Mouse (Mus musculus): ENCODE data around the gene Gm49394.

Gene Gm49394

GRCm38 (mm10) chr7:142669751-142670625 is at the start of gene Gm49394:
Gene Gm49394 (minus strand): TSS chr7:142669942.
- DNase-seq (ENCODE audit: low spot score) = no peak

GRCm38 (mm10) chr7:142714783-142715498 is 45.2 kb upstream of the Gm49394 start:
- DNase-seq (ENCODE audit: low spot score) = peak; percentile 32

GRCm38 (mm10) chr7:142706873-142707272 is 37.1 kb upstream of the Gm49394 start:
- no peak for DNase-seq (ENCODE audit: low spot score)

DNA sequence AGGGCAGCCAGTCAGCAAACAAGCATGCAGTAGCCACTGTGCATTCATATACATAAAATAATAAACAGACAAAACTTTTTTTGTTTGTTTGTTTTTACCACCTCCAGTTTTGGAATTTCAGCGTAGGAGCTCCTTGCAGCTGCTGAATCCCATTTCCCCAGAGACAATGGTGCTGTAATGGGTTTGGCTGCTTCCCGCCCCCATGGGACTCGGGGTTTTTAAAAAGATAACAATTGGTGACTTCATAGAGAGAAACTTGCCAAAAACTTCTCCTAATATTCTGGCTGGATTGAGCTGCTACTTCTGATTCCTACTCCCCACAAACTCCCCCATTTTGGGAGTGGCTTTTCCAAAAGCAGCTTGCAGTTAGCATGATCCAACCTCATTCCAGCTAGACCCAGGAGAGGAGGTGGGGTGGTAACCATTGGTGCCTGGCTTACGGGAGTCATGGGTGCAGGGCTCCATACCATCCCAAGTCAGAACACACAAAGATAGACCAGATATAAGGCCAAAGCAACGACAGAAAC is 29.7 kb upstream of the Gm49394 start:
- no peak for DNase-seq (ENCODE audit: low spot score)

GRCm38 (mm10) chr7:142678611-142679010 is 8.9 kb upstream of the Gm49394 start:
- DNase-seq (ENCODE audit: low spot score) = no peak

- peak; percentile 81 for DNase-seq (ENCODE audit: low spot score)
Observed at GRCm38 (mm10) chr7:142675644-142676043, 5.9 kb upstream of the Gm49394 start.

DNA sequence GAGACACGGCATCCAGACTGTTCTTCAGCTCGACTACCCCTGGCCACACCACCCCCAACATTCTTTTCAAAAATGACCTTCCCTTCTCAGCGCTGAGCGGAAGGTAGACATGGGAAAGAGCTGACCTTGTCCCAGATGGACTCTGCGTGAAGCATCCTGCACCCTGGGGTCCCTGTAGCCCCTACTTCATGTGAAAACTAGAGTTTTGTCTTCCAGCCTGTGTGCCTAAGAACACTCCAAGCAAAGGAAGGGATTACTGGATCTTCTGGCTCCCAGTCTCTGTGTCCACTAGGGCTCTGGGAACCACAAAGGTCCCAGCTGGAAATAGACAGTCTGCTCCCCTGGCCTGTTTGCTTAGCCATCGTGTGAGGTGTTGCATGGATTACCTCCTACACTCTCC is 5.4 kb upstream of the Gm49394 start:
- no peak for DNase-seq (ENCODE audit: low spot score)

- DNase-seq (ENCODE audit: low spot score) = peak; percentile 66
Observed at GRCm38 (mm10) chr7:142672120-142672519, 2.4 kb upstream of the Gm49394 start.

DNA sequence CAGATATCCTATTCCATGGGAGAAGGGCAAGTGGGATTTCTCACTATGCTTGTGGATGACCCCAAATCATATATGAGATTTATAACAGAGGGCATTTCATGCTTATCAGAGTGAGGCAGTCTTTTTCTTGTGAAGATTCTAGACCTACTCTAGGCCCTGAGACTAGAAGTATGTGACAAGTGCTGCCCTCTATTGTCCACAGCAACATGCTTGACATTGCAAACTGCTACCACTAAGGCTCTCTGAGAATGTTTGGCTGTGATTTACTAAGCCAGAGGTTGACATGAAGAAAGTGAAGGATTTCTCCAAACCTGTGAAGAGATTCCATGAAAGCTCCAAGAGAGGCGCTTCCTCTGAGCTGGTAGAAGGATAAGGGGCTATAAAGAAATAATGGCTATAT is 1.3 kb upstream of the Gm49394 start:
- DNase-seq (ENCODE audit: low spot score) = no peak

- no peak for DNase-seq (ENCODE audit: low spot score)
Observed at GRCm38 (mm10) chr7:142668328-142668727, 1.4 kb downstream of the Gm49394 start.

DNA sequence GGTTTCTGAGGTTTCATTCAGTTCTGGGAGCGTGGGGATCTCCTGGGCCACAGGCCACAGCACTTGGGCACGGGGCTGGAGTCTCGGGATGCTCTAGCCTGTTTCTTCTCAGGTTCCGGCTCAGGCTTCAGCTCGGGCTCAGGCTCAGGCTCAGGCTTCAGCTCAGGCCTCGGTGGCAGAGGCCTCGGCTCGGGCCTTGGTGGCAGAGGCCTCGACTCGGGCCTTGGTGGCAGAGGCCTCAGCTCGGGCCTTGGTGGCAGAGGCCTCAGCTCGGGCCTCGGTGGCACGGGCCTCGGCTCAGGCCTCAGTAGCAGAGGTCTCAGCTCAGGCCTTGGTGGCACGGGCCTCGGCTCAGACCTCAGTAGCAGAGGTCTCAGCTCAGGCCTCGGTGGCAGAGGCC is 2.2 kb downstream of the Gm49394 start:
- no peak for DNase-seq (ENCODE audit: low spot score)

- no peak for DNase-seq (ENCODE audit: low spot score)
Observed at GRCm38 (mm10) chr7:142666659-142667058, 3.1 kb downstream of the Gm49394 start, which contains the start of gene Igf2. Gene Igf2 (minus strand): TSS chr7:142666816.

DNA sequence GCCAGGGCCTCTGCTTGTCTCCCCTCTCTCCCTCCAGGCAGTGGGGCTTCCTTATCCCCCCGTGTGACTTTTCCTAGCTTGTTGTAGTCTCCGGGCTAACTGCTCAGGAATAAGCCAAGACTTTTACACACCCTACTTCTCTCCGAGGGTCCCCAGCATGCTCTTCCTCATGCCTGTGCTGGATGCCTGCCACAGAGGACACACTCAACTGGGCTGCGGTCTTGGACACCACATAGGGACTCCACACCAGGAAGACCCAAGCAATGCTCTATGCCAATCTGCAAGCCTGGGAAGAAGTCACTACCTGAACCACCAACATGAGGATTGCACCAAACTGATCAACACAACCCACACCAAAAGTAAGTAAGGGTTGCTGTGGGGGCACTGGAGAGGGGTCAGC is 3.6 kb downstream of the Gm49394 start:
- DNase-seq (ENCODE audit: low spot score) = no peak

DNA sequence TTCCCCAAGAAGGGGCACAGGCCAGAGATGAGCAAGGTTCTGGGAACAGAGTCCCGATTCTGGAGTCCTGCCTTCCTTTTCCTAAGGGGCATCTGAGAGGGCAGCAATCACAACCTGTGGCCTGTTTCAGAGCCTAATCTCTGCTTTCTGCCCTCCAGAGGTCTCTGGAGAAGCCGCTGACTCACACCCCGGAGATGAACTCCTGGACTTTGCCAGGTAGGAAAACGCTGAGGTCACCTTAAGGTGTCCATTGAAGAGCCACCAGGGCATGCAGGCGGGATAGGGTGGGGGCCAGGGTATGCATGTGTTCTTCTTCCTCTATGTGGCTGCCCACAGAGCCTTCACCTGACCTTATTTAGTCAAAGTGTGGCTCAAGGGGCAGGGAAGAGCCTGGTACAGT is 4.4 kb downstream of the Gm49394 start:
- DNase-seq (ENCODE audit: low spot score) = no peak

GRCm38 (mm10) chr7:142664465-142665029 is 5.2 kb downstream of the Gm49394 start:
- no peak for DNase-seq (ENCODE audit: low spot score)

DNA sequence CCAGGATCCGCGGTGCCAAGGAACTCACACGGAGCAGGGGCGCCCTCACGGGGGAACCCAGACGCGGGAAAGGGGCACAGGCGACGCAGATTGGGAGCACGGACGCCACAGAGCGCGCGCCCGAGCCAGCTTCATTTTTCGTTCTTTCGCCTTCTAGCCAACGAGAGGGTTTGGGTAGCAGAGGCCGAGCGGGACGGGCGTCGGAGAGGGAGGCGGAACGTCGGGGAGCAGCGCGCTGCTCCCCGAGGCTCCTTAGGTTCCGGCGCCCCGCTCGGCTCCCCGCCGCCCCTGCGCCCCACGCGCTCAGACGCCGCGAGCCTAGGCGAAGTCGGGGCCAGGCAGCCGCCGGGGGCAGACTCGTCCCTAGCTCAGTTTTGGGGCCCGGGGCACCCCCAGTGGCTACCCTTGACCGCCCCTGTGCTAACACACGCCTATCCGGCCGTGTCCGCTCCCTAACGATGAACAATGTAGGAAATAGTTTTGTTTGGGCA is 5.8 kb downstream of the Gm49394 start:
- DNase-seq (ENCODE audit: low spot score) = no peak

DNA sequence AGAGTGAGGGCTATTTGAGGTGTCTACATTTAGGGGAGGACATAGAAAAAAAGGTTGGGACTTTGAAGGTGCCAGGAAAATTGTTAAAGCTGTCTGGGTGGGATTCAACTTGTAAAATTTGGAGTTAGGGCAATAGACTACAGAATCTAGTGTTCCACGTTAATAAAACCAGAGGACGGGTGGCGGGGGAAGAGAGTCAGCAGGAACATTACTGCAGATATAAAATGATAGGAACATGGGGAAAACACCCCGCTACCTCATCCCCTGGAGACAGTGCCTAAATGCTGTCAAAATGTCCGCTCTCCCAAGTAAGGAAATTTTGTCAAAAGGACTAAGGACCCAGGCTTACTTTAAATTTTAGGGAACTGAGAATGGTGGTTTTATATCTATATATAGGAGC is 6.6 kb downstream of the Gm49394 start:
- no peak for DNase-seq (ENCODE audit: low spot score)

GRCm38 (mm10) chr7:142661811-142662210 is 7.9 kb downstream of the Gm49394 start:
- no peak for DNase-seq (ENCODE audit: low spot score)

GRCm38 (mm10) chr7:142661046-142661445 is 8.7 kb downstream of the Gm49394 start:
- DNase-seq (ENCODE audit: low spot score) = no peak

DNA sequence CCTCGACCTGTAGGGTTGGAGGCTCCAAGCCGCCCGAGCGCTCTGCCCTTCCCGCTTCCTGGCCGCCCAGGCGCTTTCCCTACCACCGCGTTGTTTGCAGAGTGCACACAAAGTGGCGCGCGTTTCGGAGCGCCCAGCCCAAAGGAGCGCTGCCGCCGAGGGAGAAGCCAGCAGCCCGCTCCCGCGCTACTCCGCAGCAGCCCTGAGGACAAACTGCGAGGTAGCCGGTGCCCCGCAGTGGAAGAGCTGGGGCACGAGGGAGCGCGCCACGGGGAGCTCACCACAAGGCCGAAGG is 9.1 kb downstream of the Gm49394 start:
- DNase-seq (ENCODE audit: low spot score) = no peak

DNA sequence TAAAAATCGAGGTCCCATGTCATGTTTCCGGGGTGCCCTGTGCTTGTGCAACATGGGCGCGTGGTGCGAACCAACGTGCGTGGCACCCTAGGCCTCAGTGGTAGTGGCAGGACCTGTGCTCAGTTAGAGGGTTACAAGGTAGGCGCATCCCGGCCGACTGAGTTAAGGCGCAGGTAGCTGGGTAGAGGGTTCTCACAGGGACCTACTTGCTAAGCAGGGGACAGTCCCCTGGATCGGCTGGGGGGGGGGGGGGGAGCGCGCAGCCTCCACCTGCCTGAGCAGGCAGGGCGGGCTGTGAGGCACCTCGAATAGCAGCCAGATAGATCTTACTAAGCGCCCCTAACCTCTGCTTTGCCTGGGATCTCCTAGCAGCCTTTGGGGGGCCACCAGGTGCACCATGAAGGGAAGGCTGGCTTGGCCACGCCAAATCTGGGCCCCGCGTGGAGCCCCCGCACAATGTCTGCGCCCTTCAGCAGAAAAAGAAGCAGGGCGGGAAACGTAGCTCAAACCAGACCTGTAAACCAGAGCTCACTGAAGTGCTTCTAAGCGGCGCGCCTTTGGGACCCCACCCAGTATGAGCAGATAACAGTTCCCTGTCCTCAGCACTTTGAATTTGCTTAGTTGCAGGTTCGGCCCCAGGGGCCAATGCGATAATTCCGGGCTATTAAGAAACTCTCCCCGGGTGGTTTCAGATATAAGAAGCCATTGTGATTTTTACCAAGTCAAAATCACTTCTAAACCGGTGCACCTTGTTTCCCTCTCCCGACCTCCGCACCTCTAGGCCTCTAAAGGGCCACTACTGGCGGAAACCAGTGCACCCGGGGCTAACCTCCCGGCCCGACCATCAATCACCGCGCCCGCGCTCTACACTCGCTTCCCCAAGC is 9.7 kb downstream of the Gm49394 start:
- DNase-seq (ENCODE audit: low spot score) = no peak

All from MN1 (cell line).